Mouse (Mus musculus) kidney, adult 18-20 months (tissue): ENCODE data around the gene Adam4.
"Not testable (repeated sequence)": the region's sequence is repeated elsewhere in the genome, so short reads cannot be mapped to it uniquely, and the experiment has no call there.

Experiments
- DNase-seq: peaks from one replicate; pipeline ENCODE4 v3.0.0; 2021

Gene Adam4

DNA sequence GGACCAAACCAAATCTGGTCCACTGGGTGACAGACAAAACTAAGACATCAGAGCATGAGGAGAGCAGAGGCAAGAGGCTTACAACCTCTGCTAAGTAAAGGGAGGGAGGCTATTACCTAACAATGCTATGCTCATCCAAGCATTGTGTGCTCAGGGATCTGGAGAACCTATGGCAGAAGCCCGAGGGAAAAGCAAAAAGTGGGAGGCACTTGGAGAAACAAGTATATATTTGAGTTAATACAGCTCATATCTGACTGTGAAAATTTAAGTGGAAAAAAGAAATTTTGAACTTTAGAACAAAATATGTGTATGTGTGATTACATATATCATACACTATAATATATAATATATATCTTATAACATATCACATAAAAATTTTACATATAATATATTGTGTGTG is at the start of gene Adam4:
TSS of gene Adam4 (minus strand) at position 101 of the 400 bp plus-strand sequence.
- DNase-seq = no peak

- DNase-seq = not testable (repeated sequence)
These were observed 37.3 kb upstream of the Adam4 start for GRCm38 (mm10) chr12:81459051-81459450.

- DNase-seq = not testable (repeated sequence)
These were observed 17.2 kb upstream of the Adam4 start for GRCm38 (mm10) chr12:81438985-81439384.

- DNase-seq = peak; percentile 37
These were observed 13.0 kb upstream of the Adam4 start for GRCm38 (mm10) chr12:81434778-81435177.

- no peak for DNase-seq
These were observed 8.5 kb downstream of the Adam4 start for GRCm38 (mm10) chr12:81413211-81413610.

GRCm38 (mm10) chr12:81408966-81409365 is 12.8 kb downstream of the Adam4 start:
- no peak for DNase-seq

DNA sequence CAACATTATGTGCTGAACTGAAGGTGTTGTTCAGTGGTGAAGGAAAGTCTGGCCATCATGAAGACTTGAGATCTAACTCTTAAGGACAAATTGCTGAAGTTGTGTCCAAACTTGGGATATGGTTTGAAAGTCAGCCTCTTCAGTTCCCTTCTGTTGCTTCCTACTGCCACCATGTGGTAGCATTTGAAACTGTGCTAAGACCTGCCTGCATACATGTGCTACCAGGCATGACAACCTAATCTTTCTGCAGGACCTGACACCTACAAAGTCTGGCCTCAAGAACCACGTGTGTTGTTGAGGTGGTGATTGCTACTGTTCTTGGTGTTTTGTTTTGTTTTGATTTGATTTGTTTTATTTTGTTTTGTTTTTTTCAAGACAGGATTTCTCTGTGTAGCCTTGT is 19.6 kb downstream of the Adam4 start:
- DNase-seq = peak; percentile 43

DNA sequence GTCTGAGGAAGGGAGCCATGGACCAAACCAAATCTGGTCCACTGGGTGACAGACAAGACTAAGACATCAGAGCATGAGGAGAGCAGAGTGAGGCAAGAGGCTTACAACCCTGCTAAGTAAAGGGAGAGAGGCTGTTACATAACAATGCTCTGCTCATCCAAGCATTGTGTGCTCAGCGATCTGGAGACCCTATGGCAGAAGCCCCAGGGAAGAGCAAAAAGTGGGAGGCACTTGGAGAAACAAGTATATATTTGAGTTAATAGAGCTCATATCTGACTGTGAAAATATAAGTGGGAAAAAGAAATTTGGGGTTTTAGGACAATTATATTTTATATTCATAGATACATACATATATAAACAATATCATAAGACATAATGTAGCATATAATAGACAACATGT is 42.4 kb downstream of the Adam4 start, which contains the start of gene Gm4787:
TSS of gene Gm4787 (minus strand) at position 101 of the 400 bp plus-strand sequence.
- not testable (repeated sequence) for DNase-seq
